Mouse (Mus musculus) CH12F3 (cell line): ENCODE data around the gene Lyzl6.

Experiments used
- in situ Hi-C: fragments of 300-500 bp; cut with MboI; formaldehyde crosslinking; loops from 2 replicates; pipeline ENCODE4 v1.14.3; 2020; ENCODE audit warnings: low sequenced_read_pairs

The Lyzl6 gene

DNA sequence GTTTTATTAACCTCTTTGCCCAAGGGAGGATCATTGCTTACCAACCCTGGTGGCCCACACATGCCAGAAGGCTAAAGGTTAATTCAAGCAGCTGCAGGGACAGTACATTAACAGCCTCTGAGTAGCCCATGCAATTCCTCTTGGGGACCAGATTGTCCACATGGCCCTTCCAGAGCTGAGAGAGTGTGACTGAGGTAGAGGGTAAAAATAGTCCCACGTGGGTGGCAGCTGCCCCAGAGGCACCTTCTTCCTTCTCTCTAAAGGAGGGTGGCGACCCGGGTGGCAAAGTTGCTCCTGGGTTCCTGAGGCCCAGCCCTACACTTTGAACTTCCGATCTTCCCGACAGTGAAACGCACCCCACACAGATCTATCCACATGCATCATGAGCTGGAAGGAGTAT is 7.6 kb upstream of the Lyzl6 start:
- in situ Hi-C loops: no loop called here

DNA sequence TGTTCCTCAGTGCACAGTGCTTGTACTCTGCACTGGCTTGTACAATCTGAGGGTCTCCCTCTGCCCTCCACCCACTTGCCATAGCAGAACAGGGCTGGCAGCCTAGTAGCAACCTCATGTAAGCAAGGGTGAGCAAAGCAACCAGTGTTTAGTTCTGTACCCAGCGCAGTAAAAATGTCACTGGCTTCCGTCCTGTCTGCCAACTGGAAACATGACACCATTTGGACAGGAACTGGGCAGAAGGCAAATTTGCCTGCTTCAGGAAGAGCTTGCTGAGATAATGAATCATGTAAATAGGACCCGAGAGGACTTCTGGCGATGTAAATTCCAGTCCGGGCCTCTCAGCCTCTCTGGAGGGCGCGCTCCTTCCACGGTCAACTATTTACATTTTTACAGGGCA is 7.0 kb upstream of the Lyzl6 start:
- in situ Hi-C loops: no loop called here

DNA sequence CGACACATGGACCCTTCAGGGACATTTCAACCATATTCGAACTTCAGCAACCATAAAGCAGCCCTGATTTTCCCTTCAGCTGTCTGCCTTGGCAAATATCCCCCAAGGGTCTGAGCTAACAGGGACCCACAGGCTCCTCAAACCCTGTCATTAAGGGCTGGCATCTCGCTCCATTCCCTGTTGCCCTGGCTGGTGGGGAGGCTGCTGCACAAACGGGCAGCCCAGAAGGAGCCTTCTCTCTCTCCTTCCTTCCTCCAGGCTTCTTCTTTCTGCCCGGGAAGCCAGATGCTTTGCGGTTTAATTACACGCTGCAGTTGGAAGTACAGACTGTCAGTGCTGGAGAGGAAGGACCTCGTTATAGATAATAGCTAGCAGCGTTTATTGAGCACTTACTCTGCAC is 4.5 kb upstream of the Lyzl6 start:
- in situ Hi-C loops: no loop called here

DNA sequence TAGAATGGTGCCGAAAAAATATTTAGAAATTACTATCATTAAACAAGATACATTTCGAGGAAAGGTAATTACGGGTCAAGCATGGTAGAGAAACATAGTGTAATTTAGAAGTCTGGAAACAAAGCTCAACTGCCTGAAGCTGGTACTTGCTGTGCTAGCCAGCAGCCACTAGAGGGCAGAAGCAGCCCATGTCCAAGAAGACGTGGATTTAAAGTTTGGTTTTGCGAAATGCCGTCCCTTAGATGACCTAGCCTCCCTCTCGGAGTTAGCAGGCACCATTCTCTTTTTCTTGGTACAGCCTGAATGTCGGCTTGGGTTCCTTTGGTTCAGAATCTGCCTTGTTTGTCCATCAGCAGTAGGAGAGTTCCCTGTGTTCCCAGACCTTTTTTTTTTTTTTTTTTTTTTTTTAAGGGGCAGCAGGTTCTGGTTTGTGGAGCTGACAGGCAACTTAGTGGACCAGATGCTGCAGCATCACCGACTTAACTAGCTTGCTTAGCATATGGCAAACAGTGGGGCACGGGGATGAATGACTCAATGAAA is 787 bp upstream of the Lyzl6 start:
- in situ Hi-C loops: no loop called here

DNA sequence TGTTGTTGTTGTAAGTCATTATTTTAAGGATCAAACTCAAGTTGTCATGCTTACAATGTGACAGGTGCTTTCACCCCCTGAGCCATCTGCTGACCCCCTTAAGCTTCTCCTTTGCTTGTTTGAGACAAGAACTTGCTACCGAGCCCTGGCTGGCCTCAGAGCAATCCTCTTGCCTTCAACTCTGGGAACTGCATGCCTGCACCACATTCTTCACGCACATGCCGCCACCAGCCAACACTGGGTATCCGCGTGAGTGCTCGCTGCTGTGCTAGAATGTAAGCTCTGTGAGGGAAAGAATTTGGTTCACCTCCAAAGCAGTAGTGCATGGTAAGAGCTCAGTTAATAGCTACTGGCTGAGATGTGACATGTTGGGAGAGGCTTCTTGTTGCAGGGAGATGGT is 2.4 kb downstream of the Lyzl6 start:
- in situ Hi-C loops: no loop called here

DNA sequence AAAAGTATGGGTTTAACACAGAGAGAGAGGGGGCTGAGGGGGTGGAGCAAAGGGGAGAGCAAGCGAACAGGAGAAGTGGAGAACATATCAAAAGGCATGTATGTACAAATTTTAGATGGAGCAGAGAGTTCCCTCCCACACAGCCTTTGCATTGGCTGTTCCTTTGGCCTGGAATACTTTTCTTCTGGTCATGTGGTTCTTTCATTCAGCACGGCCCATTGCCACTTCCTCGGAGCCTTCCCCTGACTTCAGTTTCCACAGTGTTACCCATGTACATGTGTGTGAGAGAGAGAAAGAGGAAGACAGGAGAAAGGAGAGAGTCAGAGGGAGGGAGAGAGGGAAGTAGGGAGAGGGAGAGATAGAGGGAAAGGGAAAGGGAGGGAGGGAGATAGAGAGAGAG is 3.2 kb downstream of the Lyzl6 start:
- in situ Hi-C loops: no loop called here

DNA sequence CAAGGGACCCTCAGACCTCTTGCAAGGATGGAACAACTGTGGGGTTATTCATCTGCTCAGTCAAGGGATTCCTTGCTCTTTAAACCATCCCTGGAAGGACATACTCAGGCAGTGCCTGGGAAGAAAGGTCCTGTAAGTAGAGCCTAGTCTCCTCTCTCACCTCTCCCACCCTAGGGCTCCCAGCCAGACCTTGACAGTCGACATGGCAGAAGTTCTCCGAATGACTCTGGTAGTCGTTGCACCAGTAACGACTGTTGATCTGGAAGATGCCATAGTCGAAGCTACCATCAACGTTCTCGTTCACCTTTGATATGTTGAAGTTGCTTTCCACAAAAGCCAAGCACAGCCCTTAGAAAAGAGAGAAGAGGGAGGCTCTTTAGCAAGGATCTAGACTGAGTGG is 3.9 kb downstream of the Lyzl6 start:
- in situ Hi-C loops: no loop called here

DNA sequence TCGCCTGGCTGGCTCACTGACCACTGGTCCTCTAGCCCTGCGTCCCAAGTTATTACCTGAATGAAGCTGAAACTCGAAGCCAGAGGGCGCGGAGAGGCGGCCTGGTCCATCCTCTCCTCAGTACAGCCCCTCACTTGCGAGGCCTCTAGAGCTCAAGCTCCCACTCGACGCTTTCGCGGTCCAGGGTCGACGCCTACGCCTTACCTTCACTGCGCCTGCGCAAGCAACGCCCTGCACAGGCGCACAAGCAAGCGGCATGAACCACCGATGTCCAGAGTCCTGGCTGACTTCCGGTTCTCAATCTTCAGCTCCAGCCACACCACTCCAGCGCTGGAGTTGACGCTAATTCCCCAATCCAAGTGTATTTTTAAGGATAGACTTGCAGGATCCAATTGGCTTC is 11.2 kb downstream of the Lyzl6 start:
- in situ Hi-C loops: no loop called here

DNA sequence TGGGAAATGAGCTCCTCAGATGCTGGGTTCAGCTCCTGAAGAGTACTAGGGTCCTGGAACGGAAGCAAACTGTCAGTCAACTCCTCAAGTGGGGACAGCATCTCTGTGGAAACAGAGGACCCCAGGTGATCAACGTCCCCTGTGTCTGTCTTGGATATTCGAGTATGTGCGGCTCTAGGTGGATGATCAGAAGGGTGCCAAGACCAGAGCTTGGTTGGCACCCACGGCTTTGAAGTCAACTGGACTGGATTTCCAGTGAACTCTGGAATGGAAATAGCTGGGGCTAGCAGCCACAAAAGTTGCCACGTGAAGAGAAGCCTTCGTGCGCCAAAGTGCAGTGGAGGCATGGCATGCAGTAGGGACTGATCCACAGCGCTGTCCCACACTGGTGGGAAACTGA is 17.6 kb downstream of the Lyzl6 start, which contains the start of gene Gm884:
Gene Gm884, minus strand, starts transcription at position 101 of the 400 bp plus-strand sequence.
- in situ Hi-C loops: no loop called here

DNA sequence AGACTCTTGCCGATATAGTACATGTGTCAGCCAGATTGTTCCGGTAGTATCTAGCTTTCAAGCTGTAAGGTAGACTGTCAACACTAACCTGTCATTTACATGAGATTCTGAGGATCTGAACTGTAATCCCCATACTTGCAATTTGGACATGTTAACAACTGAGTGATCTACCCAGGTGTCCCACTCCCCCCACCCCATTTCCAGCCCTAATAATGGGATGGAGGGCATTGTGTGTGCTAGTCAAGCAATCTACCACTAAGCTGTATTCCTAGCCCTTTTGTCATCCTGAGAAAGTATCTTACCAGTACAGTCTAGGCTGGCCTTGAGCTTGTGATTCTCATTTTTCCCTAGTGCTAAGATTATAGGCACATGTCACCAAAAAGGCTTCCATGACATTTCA is 27.9 kb downstream of the Lyzl6 start:
- in situ Hi-C loops: no loop called here

DNA sequence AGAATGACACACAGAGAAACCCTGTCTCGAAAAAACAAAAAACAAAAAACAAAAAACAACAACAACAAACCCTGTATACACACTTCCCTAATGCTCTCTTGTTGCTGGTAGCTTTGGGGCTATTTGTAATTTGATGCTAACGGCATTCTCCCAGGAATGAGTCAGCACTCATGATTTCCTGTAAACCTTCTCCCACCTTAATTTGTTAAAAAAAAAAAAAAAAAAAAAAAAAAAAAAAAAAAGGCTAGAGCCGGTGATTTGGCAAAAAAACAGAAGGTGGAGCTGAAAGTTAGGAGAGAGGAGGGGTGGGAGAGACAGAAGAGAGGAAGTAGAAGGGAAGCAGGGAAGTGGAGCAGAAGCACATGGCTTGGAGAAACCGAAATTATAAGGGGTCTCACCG is 32.1 kb downstream of the Lyzl6 start:
- in situ Hi-C loops: no loop called here
